Mouse (Mus musculus): ENCODE data around the gene Gm28035. TPM values are rescaled to one million over a fixed set of nuclear protein-coding genes. Genes with fewer than 3 reads are reported as not detected.

Gene Gm28035
- polyA plus RNA-seq, 1 experiment from 2014 or later, result 0.20 TPM

- 93% methylated on average over 4 of the region's 4 CpGs for WGBS
- Histone ChIP-seq H3K4me1 (replicated peaks; ENCODE audit: control insufficient read depth, insufficient read depth, low read length) (no peaks in the 10 kb centered on the region), H3K27me3 (ENCODE audit: control insufficient read depth, insufficient read depth, low read length) (no peaks in the 10 kb centered on the region), H3K9ac (ENCODE audit: low read length) (no peak overlapping the region), H3K36me3 (ENCODE audit: control insufficient read depth, insufficient read depth, low read length) (peaks cover 26% of the 10 kb centered on the region), H3K4me3 (ENCODE audit: low read depth, low read length) (no peak overlapping the region), H3K27ac (ENCODE audit: low read depth, low read length) (no peak overlapping the region), H3K4me2 (ENCODE audit: low read depth, low read length, severe bottlenecking) (no peak overlapping the region), H3K9me3 (ENCODE audit: control insufficient read depth, low read length) (no peaks in the 10 kb centered on the region)
- DNase-seq (ENCODE audit: low spot score) (no peak), ATAC-seq (replicated peaks; ENCODE audit: low FRiP score) (no peak)
Measured at GRCm38 (mm10) chr2:30319260-30319659, 78.9 kb downstream of the Gm28035 start.

- Histone ChIP-seq H3K4me3 (ENCODE audit: low read depth, low read length) (no peak overlapping the region), H3K9ac (ENCODE audit: low read length) (no peak overlapping the region), H3K4me2 (ENCODE audit: low read depth, low read length, severe bottlenecking) (no peak overlapping the region), H3K27ac (ENCODE audit: low read depth, low read length) (no peak overlapping the region), H3K9me3 (ENCODE audit: control insufficient read depth, low read length) (no peaks in the 10 kb centered on the region), H3K4me1 (replicated peaks; ENCODE audit: control insufficient read depth, insufficient read depth, low read length) (no peaks in the 10 kb centered on the region), H3K36me3 (ENCODE audit: control insufficient read depth, insufficient read depth, low read length) (peaks cover 26% of the 10 kb centered on the region), H3K27me3 (ENCODE audit: control insufficient read depth, insufficient read depth, low read length) (no peaks in the 10 kb centered on the region)
- DNase-seq (ENCODE audit: low spot score) (no peak), ATAC-seq (replicated peaks; ENCODE audit: low FRiP score) (no peak)
- 95% methylated on average over 7 of the region's 7 CpGs for WGBS
Measured at GRCm38 (mm10) chr2:30323111-30323510, 82.7 kb downstream of the Gm28035 start.

- Histone ChIP-seq H3K27me3 (ENCODE audit: control insufficient read depth, insufficient read depth, low read length) (no peaks in the 10 kb centered on the region), H3K4me2 (ENCODE audit: low read depth, low read length, severe bottlenecking) (no peak overlapping the region), H3K4me3 (ENCODE audit: low read depth, low read length) (no peak overlapping the region), H3K9me3 (ENCODE audit: control insufficient read depth, low read length) (no peaks in the 10 kb centered on the region), H3K4me1 (replicated peaks; ENCODE audit: control insufficient read depth, insufficient read depth, low read length) (no peaks in the 10 kb centered on the region), H3K36me3 (ENCODE audit: control insufficient read depth, insufficient read depth, low read length) (peaks cover 31% of the 10 kb centered on the region), H3K27ac (ENCODE audit: low read depth, low read length) (no peak overlapping the region), H3K9ac (ENCODE audit: low read length) (no peak overlapping the region)
- no peak for DNase-seq (ENCODE audit: low spot score)
- WGBS, result 90% methylated on average over 5 of the region's 5 CpGs
- ATAC-seq (replicated peaks; ENCODE audit: low FRiP score), result no peak
Measured at GRCm38 (mm10) chr2:30325296-30325695, 84.9 kb downstream of the Gm28035 start.

GRCm38 (mm10) chr2:30327276-30327675 lies 86.9 kb downstream of the Gm28035 start:
- ATAC-seq (replicated peaks; ENCODE audit: low FRiP score) (no peak), DNase-seq (ENCODE audit: low spot score) (no peak)
- Histone ChIP-seq H3K27me3 (ENCODE audit: control insufficient read depth, insufficient read depth, low read length) (no peaks in the 10 kb centered on the region), H3K27ac (ENCODE audit: low read depth, low read length) (no peak overlapping the region), H3K9ac (ENCODE audit: low read length) (no peak overlapping the region), H3K4me1 (replicated peaks; ENCODE audit: control insufficient read depth, insufficient read depth, low read length) (no peaks in the 10 kb centered on the region), H3K9me3 (ENCODE audit: control insufficient read depth, low read length) (no peaks in the 10 kb centered on the region), H3K4me3 (ENCODE audit: low read depth, low read length) (no peak overlapping the region), H3K36me3 (ENCODE audit: control insufficient read depth, insufficient read depth, low read length) (peaks cover 30% of the 10 kb centered on the region), H3K4me2 (ENCODE audit: low read depth, low read length, severe bottlenecking) (no peak overlapping the region)
- WGBS, result 92% methylated on average over 7 of the region's 7 CpGs

GRCm38 (mm10) chr2:30328791-30329190 lies 88.4 kb downstream of the Gm28035 start:
- Histone ChIP-seq H3K4me2 (ENCODE audit: low read depth, low read length, severe bottlenecking) (no peak overlapping the region), H3K27me3 (ENCODE audit: control insufficient read depth, insufficient read depth, low read length) (no peaks in the 10 kb centered on the region), H3K27ac (ENCODE audit: low read depth, low read length) (no peak overlapping the region), H3K4me3 (ENCODE audit: low read depth, low read length) (no peak overlapping the region), H3K9ac (ENCODE audit: low read length) (no peak overlapping the region), H3K9me3 (ENCODE audit: control insufficient read depth, low read length) (no peaks in the 10 kb centered on the region), H3K36me3 (ENCODE audit: control insufficient read depth, insufficient read depth, low read length) (peaks cover 24% of the 10 kb centered on the region), H3K4me1 (replicated peaks; ENCODE audit: control insufficient read depth, insufficient read depth, low read length) (no peaks in the 10 kb centered on the region)
- no peak for DNase-seq (ENCODE audit: low spot score)
- 94% methylated on average over 3 of the region's 3 CpGs for WGBS
- no peak for ATAC-seq (replicated peaks; ENCODE audit: low FRiP score)

Other genes with a start within 250 kb of the Gm28035 start
- gene Wdr34, start 191.7 kb upstream of the Gm28035 start, polyA plus RNA-seq (2014; fragmentation: Nextera tagmentation; extraction: Ambion mirVana), result 35.9 and 39.6 TPM in 2 replicates
- gene Set, start 183.2 kb upstream of the Gm28035 start, polyA plus RNA-seq (2014; fragmentation: Nextera tagmentation; extraction: Ambion mirVana), result 817 and 824 TPM in 2 replicates
- 10.5 and 12.1 TPM in 2 replicates for gene Pkn3, start 162.9 kb upstream of the Gm28035 start, polyA plus RNA-seq (2014; fragmentation: Nextera tagmentation; extraction: Ambion mirVana)
- 27.1 and 35.4 TPM in 2 replicates for gene Zdhhc12, start 146.9 kb upstream of the Gm28035 start, polyA plus RNA-seq (2014; fragmentation: Nextera tagmentation; extraction: Ambion mirVana)
- 8.0 and 8.1 TPM in 2 replicates for gene Zer1, start 116.0 kb upstream of the Gm28035 start, polyA plus RNA-seq (2014; fragmentation: Nextera tagmentation; extraction: Ambion mirVana)
- gene Tbc1d13, start 106.8 kb upstream of the Gm28035 start, polyA plus RNA-seq (2014; fragmentation: Nextera tagmentation; extraction: Ambion mirVana), result 11.6 and 15.2 TPM in 2 replicates
- 14.4 and 16.4 TPM in 2 replicates for gene Endog, start 69.1 kb upstream of the Gm28035 start, polyA plus RNA-seq (2014; fragmentation: Nextera tagmentation; extraction: Ambion mirVana)
- 79.7 and 81.7 TPM in 2 replicates for gene Spout1, start 62.1 kb upstream of the Gm28035 start, polyA plus RNA-seq (2014; fragmentation: Nextera tagmentation; extraction: Ambion mirVana)
- 8.4 and 9.6 TPM in 2 replicates for gene Kyat1, start 34.7 kb upstream of the Gm28035 start, polyA plus RNA-seq (2014; fragmentation: Nextera tagmentation; extraction: Ambion mirVana)
- gene Lrrc8a, start 2.9 kb upstream of the Gm28035 start, polyA plus RNA-seq (2014; fragmentation: Nextera tagmentation; extraction: Ambion mirVana), result 50.7 and 54.5 TPM in 2 replicates
- 3.8 and 3.9 TPM in 2 replicates for gene Phyhd1, start 25.6 kb downstream of the Gm28035 start, polyA plus RNA-seq (2014; fragmentation: Nextera tagmentation; extraction: Ambion mirVana)
- not detected in 2 replicates for gene Gm28038, start 40.5 kb downstream of the Gm28035 start, polyA plus RNA-seq (2014; fragmentation: Nextera tagmentation; extraction: Ambion mirVana)
- 26.2 and 26.3 TPM in 2 replicates for gene Dolk, start 45.8 kb downstream of the Gm28035 start, polyA plus RNA-seq (2014; fragmentation: Nextera tagmentation; extraction: Ambion mirVana)
- gene Nup188, start 45.8 kb downstream of the Gm28035 start, polyA plus RNA-seq (2014; fragmentation: Nextera tagmentation; extraction: Ambion mirVana), result 65.8 and 67.0 TPM in 2 replicates
- gene Sh3glb2, start 118.8 kb downstream of the Gm28035 start, polyA plus RNA-seq (2014; fragmentation: Nextera tagmentation; extraction: Ambion mirVana), result 69.4 and 72.9 TPM in 2 replicates
- gene Miga2, start 123.7 kb downstream of the Gm28035 start, polyA plus RNA-seq (2014; fragmentation: Nextera tagmentation; extraction: Ambion mirVana), result 26.3 and 26.6 TPM in 2 replicates
- 47.9 and 53.6 TPM in 2 replicates for gene Dolpp1, start 151.7 kb downstream of the Gm28035 start, polyA plus RNA-seq (2014; fragmentation: Nextera tagmentation; extraction: Ambion mirVana)
- 25.8 and 30.0 TPM in 2 replicates for gene Crat, start 175.2 kb downstream of the Gm28035 start, polyA plus RNA-seq (2014; fragmentation: Nextera tagmentation; extraction: Ambion mirVana)
- gene Ptpa, start 175.5 kb downstream of the Gm28035 start, polyA plus RNA-seq (2014; fragmentation: Nextera tagmentation; extraction: Ambion mirVana), result 90.0 and 94.5 TPM in 2 replicates
- gene Ier5l, start 233.7 kb downstream of the Gm28035 start, polyA plus RNA-seq (2014; fragmentation: Nextera tagmentation; extraction: Ambion mirVana), result 3.7 and 8.5 TPM in 2 replicates